Mouse (Mus musculus): ENCODE results near the gene Mterf1a. TPM values are rescaled to one million over a fixed set of nuclear protein-coding genes. Genes with fewer than 3 reads are reported as not detected.
A peak's percentile ranks its signal among the peaks of the same experiment; 100 is the strongest.
"Not testable (repeated sequence)": the region's sequence is repeated elsewhere in the genome, so short reads cannot be mapped to it uniquely, and the experiment has no call there.

The Mterf1a gene
- 8.6 and 10.8 TPM in 2 replicates for polyA plus RNA-seq (2016; fragmentation: Nextera tagmentation; extraction: Ambion mirVana)

- not testable (repeated sequence) for H3K27ac ChIP-seq (replicated peaks); H3K36me3 ChIP-seq (replicated peaks); H3K27me3 ChIP-seq (replicated peaks; ENCODE audit: low read depth, poor library complexity, severe bottlenecking); H3K4me1 ChIP-seq; DNase-seq (ENCODE audit: low spot score); H3K9me3 ChIP-seq
- peak within 1 kb of the TSS; percentile 57 for H3K4me3 ChIP-seq
- 1% methylated on average over 11 of the region's 47 CpGs for WGBS
These were observed at the start of gene Mterf1a for GRCm38 (mm10) chr5:3893459-3894293. Mterf1a (minus strand) TSS chr5:3893933.

GRCm38 (mm10) chr5:3943169-3943568, 49.4 kb upstream of the Mterf1a start:
- H3K27me3 ChIP-seq (replicated peaks; ENCODE audit: low read depth, poor library complexity, severe bottlenecking); H3K27ac ChIP-seq (replicated peaks); H3K4me1 ChIP-seq; H3K4me3 ChIP-seq; DNase-seq (ENCODE audit: low spot score); H3K9me3 ChIP-seq: not testable (repeated sequence)
- peaks cover 31% of the 10 kb centered on the region for H3K36me3 ChIP-seq (replicated peaks)
- WGBS: 62% methylated on average over 4 of the region's 4 CpGs

- WGBS: 93% methylated on average over 2 of the region's 2 CpGs
- no peak for DNase-seq (ENCODE audit: low spot score)
- Histone ChIP-seq H3K27me3 (replicated peaks; ENCODE audit: low read depth, poor library complexity, severe bottlenecking) (no peaks in the 10 kb centered on the region), H3K4me1 (no peaks in the 10 kb centered on the region; the same call in 1 of the 2 replicates), H3K9me3 (0 out of 2 replicates have a peak, but pooled peaks cover 5% of the 10 kb centered on the region), H3K4me3 (no peak overlapping the region), H3K27ac (replicated peaks) (no peak overlapping the region), H3K36me3 (replicated peaks) (peaks cover 31% of the 10 kb centered on the region)
These were observed 47.5 kb upstream of the Mterf1a start for GRCm38 (mm10) chr5:3941240-3941639.

- Histone ChIP-seq H3K27ac (replicated peaks) (no peak overlapping the region), H3K36me3 (replicated peaks) (peaks cover 31% of the 10 kb centered on the region), H3K27me3 (replicated peaks; ENCODE audit: low read depth, poor library complexity, severe bottlenecking) (no peaks in the 10 kb centered on the region), H3K4me3 (no peak overlapping the region), H3K9me3 (0 out of 2 replicates have a peak, but pooled peaks cover 5% of the 10 kb centered on the region), H3K4me1 (no peaks in the 10 kb centered on the region; the same call in 1 of the 2 replicates)
- 94% methylated on average over 5 of the region's 5 CpGs for WGBS
- DNase-seq (ENCODE audit: low spot score): no peak
These were observed 45.6 kb upstream of the Mterf1a start for GRCm38 (mm10) chr5:3939335-3939734.

GRCm38 (mm10) chr5:3938905-3939304, 45.2 kb upstream of the Mterf1a start:
- WGBS: 96% methylated on average over 3 of the region's 3 CpGs
- Histone ChIP-seq H3K4me1 (no peaks in the 10 kb centered on the region; the same call in 1 of the 2 replicates), H3K4me3 (no peak overlapping the region), H3K27ac (replicated peaks) (no peak overlapping the region), H3K27me3 (replicated peaks; ENCODE audit: low read depth, poor library complexity, severe bottlenecking) (no peaks in the 10 kb centered on the region), H3K9me3 (0 out of 2 replicates have a peak, but pooled peaks cover 5% of the 10 kb centered on the region), H3K36me3 (replicated peaks) (peaks cover 33% of the 10 kb centered on the region)
- DNase-seq (ENCODE audit: low spot score): no peak

- Histone ChIP-seq H3K9me3 (0 out of 2 replicates have a peak, but pooled peaks cover 5% of the 10 kb centered on the region), H3K27me3 (replicated peaks; ENCODE audit: low read depth, poor library complexity, severe bottlenecking) (no peaks in the 10 kb centered on the region), H3K27ac (replicated peaks) (no peak overlapping the region), H3K36me3 (replicated peaks) (peaks cover 32% of the 10 kb centered on the region), H3K4me3 (no peak overlapping the region), H3K4me1 (no peaks in the 10 kb centered on the region; the same call in 1 of the 2 replicates)
- no peak for DNase-seq (ENCODE audit: low spot score)
- WGBS: 93% methylated on average over 8 of the region's 8 CpGs
These were observed 42.2 kb upstream of the Mterf1a start for GRCm38 (mm10) chr5:3935778-3936554.

- no peaks in the 10 kb centered on the region for H3K27me3 ChIP-seq (replicated peaks; ENCODE audit: low read depth, poor library complexity, severe bottlenecking)
- no peak for DNase-seq (ENCODE audit: low spot score)
- H3K27ac ChIP-seq (replicated peaks): no peak overlapping the region
- no peak overlapping the region for H3K4me3 ChIP-seq
- H3K36me3 ChIP-seq (replicated peaks): peaks cover 30% of the 10 kb centered on the region
- WGBS: 94% methylated on average over 5 of the region's 5 CpGs
- peaks cover 7% of the 10 kb centered on the region for H3K4me1 ChIP-seq
- H3K9me3 ChIP-seq: 0 out of 2 replicates have a peak, but pooled peaks cover 4% of the 10 kb centered on the region
These were observed 41.5 kb upstream of the Mterf1a start for GRCm38 (mm10) chr5:3935266-3935665.

- no peak for DNase-seq (ENCODE audit: low spot score)
- WGBS: 94% methylated on average over 3 of the region's 3 CpGs
- Histone ChIP-seq H3K4me1 (peaks cover 21% of the 10 kb centered on the region), H3K36me3 (replicated peaks) (peaks cover 15% of the 10 kb centered on the region), H3K9me3 (no peaks in the 10 kb centered on the region), H3K27ac (replicated peaks) (no peak overlapping the region), H3K27me3 (replicated peaks; ENCODE audit: low read depth, poor library complexity, severe bottlenecking) (no peaks in the 10 kb centered on the region), H3K4me3 (no peak overlapping the region)
These were observed 39.8 kb upstream of the Mterf1a start for GRCm38 (mm10) chr5:3933551-3933950.

- H3K4me3 ChIP-seq: no peak overlapping the region
- H3K27me3 ChIP-seq (replicated peaks; ENCODE audit: low read depth, poor library complexity, severe bottlenecking): no peaks in the 10 kb centered on the region
- no peaks in the 10 kb centered on the region for H3K9me3 ChIP-seq
- peaks cover 27% of the 10 kb centered on the region for H3K4me1 ChIP-seq
- DNase-seq (ENCODE audit: low spot score): no peak
- 85% methylated on average over 3 of the region's 3 CpGs for WGBS
- no peak overlapping the region for H3K27ac ChIP-seq (replicated peaks)
- H3K36me3 ChIP-seq (replicated peaks): peaks cover 13% of the 10 kb centered on the region; the same call in 1 of the 2 replicates
These were observed 37.9 kb upstream of the Mterf1a start for GRCm38 (mm10) chr5:3931636-3932035.

GRCm38 (mm10) chr5:3930760-3931159, 37.0 kb upstream of the Mterf1a start:
- no peaks in the 10 kb centered on the region for H3K27me3 ChIP-seq (replicated peaks; ENCODE audit: low read depth, poor library complexity, severe bottlenecking)
- peaks cover 27% of the 10 kb centered on the region for H3K4me1 ChIP-seq
- peaks cover 13% of the 10 kb centered on the region; the same call in 1 of the 2 replicates for H3K36me3 ChIP-seq (replicated peaks)
- 78% methylated on average over 5 of the region's 5 CpGs for WGBS
- H3K27ac ChIP-seq (replicated peaks): no peak overlapping the region
- no peaks in the 10 kb centered on the region for H3K9me3 ChIP-seq
- DNase-seq (ENCODE audit: low spot score): no peak
- no peak overlapping the region for H3K4me3 ChIP-seq

GRCm38 (mm10) chr5:3928690-3929046, 34.9 kb upstream of the Mterf1a start:
- H3K27ac ChIP-seq (replicated peaks): peak overlapping the region; percentile 96
- DNase-seq (ENCODE audit: low spot score): no peak
- peak overlapping the region; percentile 72 for H3K4me3 ChIP-seq
- 0% methylated on average over 12 of the region's 12 CpGs for WGBS
- H3K36me3 ChIP-seq (replicated peaks): 0 out of 2 replicates have a peak, but pooled peaks cover 9% of the 10 kb centered on the region
- H3K4me1 ChIP-seq: peaks cover 27% of the 10 kb centered on the region
- no peaks in the 10 kb centered on the region for H3K9me3 ChIP-seq
- no peaks in the 10 kb centered on the region for H3K27me3 ChIP-seq (replicated peaks; ENCODE audit: low read depth, poor library complexity, severe bottlenecking)

- WGBS: under 1% methylated on average over 82 of the region's 82 CpGs
- Histone ChIP-seq H3K9me3 (no peaks in the 10 kb centered on the region), H3K27me3 (replicated peaks; ENCODE audit: low read depth, poor library complexity, severe bottlenecking) (no peaks in the 10 kb centered on the region), H3K4me1 (peaks cover 27% of the 10 kb centered on the region), H3K27ac (replicated peaks) (peak within 1 kb of the TSS; percentile 96), H3K36me3 (replicated peaks) (0 out of 2 replicates have a peak, but pooled peaks cover 5% of the 10 kb centered on the region), H3K4me3 (peak within 1 kb of the TSS; percentile 72)
- peak; percentile 81 for DNase-seq (ENCODE audit: low spot score)
These were observed 34.3 kb upstream of the Mterf1a start, which contains the start of gene Akap9 for GRCm38 (mm10) chr5:3927801-3928689. Akap9 (plus strand) TSS chr5:3928054.
